Mouse (Mus musculus): ENCODE data around the gene Cnksr3. TPM values are rescaled to one million over a fixed set of nuclear protein-coding genes. Genes with fewer than 3 reads are reported as not detected.

Cnksr3 gene
- total RNA-seq, 2 experiments from 2014 or later, result 20.0 to 20.8 TPM

DNA sequence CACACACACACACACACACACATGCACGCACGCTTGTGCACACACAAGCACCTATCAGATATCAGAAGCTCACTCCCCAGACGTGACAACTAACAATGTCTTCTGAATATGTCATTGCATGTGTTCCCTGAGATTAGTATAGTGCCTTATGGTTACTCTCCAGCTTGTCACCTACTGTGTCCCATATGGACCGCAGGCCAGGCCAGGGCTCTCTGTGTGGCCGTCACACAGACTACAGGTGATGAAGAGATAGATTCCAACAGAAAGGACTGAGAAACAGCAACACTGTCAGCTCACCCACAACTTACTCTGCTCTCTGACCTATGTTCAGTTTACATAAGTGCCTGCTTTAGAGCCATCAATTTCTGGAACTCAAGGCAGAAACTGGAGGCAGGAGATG is 57.2 kb downstream of the Cnksr3 start:
- intact Hi-C loops (cut with DNase I), result loop anchor here (5.0 kb wide), 1 partner anchor 52 kb away; no protein-coding TSS in a partner anchor
- no peak for DNase-seq (ENCODE audit: low spot score)

DNA sequence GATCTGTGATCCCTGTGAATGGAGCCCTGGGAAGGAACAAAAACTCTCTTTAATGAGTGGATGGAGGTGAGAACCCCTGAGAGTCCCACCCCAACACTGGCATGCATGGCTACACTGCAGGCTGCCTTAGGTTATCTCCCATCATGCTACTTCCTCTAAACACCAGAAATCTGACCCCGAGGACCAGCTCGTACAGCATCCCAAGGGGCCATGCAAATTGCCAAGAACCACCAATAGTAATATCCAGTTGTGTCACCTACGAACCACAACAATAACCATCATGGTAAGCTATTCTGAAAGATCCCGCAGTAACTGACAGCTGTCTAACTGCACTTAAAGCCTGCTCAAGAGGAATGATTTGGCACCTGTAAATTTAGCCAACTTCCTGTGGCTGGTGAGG is 59.1 kb downstream of the Cnksr3 start:
- intact Hi-C loops (cut with DNase I), result no loop called here
- DNase-seq (ENCODE audit: low spot score), result no peak

DNA sequence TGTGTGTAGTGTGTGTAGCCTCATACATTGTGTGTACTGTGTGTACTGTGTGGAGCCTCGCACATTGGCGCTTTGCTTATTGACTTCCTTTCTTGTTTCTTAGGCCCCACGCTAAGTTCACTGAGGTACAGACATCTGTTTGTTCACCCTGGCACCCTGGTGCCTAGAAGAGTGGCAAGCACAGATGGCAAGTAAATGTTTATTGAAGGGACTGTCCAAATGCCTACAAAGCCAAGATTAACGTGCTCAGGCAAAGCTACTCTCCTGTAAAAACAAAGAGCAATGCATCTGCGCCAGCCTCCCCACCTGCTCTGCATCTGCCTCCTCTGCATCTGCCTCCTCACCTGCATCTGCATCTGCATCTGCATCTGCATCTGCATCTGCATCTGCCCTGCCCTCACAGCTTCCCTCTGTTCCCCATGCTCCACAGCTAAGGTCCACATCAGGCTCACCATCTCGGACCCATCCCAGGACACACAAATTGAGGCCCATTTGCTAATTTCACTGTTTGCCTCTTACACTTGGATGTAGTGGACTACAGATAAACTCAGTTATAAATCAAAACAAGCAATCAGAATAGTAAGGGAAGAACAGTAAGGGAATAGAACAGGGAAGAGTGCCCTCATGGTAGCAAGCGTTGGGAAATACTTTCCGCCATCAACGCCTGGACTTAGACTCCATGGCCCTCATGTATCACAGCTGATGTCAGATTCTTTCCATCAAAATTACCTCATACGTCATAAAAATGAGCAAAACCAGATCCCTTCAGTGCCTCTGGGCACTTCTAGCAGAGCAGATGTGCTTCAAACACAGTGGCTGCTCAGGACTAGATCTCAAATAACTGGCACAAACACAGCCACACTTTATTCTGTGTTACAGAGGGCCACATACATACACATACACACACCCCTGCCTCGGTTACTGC is 62.1 kb downstream of the Cnksr3 start:
- intact Hi-C loops (cut with DNase I), result no loop called here
- no peak for DNase-seq (ENCODE audit: low spot score)

DNA sequence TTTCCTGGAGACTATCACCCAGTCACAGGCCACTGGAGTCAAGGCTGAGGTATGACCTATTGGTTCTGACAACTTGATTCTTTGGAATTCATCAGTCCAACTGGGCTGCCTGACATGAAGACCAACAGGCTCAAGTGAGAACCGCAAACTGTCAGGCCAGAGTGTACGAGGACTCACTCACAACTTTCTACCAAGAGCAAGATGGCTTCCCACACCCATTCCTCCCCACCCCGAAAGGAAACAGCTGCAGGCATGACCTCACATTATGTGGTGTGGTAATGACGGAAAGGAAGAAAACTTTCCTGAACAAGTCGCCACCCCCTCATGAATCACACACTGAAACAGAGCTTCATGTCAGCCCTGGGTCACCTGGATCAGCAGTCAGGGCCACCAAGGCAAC is 66.4 kb downstream of the Cnksr3 start:
- no peak for DNase-seq (ENCODE audit: low spot score)
- intact Hi-C loops (cut with DNase I), result loop anchor here (2.0 kb wide), 1 partner anchor 27 kb away; no protein-coding TSS in a partner anchor

- DNase-seq (ENCODE audit: low spot score), result no peak
- intact Hi-C loops (cut with DNase I), result loop anchor here (2.0 to 5.0 kb wide), 2 partner anchors 25 to 68 kb away; partner anchors contain the start of gene Cnksr3
Observed at GRCm38 (mm10) chr10:7144081-7144783, 67.8 kb downstream of the Cnksr3 start.

GRCm38 (mm10) chr10:7142287-7142686 is 69.8 kb downstream of the Cnksr3 start:
- DNase-seq (ENCODE audit: low spot score), result no peak
- intact Hi-C loops (cut with DNase I), result loop anchor here (5.0 kb wide), 1 partner anchor 70 kb away; the partner anchor contains the start of gene Cnksr3

- DNase-seq (ENCODE audit: low spot score), result no peak
- intact Hi-C loops (cut with DNase I), result loop anchor here (5.0 kb wide), 1 partner anchor 72 kb away; the partner anchor contains the start of gene Cnksr3
Observed at GRCm38 (mm10) chr10:7140282-7140681, 71.8 kb downstream of the Cnksr3 start.

DNA sequence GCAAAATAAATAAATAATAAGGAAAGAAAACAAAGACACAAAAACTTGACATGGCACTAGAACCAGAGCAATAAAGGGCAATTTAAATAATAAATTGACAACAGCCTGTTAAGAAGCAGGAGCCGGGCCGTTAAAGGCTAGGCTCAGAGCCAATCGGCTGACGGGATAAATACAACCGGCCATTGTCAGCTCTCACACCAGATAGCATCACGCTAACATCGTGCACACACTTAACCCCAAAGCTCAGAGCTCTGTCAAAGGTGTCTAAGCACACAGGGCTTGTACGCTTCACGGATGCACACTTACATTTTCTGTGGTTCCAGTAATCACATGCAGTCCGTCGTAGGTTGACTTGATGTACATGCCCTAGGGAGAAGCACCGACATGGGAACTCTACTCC is 74.0 kb downstream of the Cnksr3 start:
- intact Hi-C loops (cut with DNase I), result no loop called here
- DNase-seq (ENCODE audit: low spot score), result no peak

- intact Hi-C loops (cut with DNase I), result no loop called here
- no peak for DNase-seq (ENCODE audit: low spot score)
Observed at GRCm38 (mm10) chr10:7135751-7136150, 76.3 kb downstream of the Cnksr3 start.

DNA sequence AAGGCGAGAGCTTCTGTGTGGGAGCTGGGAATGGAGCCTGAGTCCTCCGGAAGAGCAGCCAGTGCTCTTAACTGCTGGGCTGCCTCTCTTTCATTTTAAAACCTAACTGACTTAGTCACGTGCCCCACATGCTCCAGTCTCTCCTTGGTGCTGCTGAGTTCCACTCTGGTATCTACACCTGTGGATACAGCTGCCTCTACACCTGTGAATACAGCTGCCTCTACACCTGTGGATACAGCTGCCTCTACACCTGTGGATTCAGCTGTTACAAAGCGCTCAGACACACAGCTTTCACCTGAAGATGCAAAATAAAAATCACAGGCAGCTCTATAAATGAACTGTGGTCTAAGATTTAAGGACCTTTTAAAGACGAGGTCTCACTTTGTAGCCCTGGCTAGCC is 79.0 kb downstream of the Cnksr3 start:
- intact Hi-C loops (cut with DNase I), result no loop called here
- DNase-seq (ENCODE audit: low spot score), result no peak

DNA sequence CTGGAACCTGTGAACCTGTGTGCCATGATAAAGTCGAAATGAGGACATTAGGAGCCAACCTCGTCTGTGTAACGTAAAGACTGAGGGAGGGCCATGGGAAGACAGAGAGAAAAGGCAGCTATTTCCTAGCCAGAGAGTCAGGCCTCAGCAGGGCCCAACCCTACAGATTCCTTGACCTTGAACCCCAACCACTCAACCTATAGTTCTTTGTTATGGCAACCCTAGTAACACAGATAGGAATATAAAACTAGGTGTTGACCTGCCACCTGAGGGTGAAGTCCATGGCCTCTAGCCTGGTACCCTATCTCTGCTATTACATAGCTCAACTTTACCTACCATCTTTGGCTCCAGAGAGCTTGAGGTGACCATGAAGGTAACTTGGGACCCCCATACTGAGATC is 80.6 kb downstream of the Cnksr3 start:
- intact Hi-C loops (cut with DNase I), result no loop called here
- no peak for DNase-seq (ENCODE audit: low spot score)

- intact Hi-C loops (cut with DNase I), result no loop called here
- no peak for DNase-seq (ENCODE audit: low spot score)
Observed at GRCm38 (mm10) chr10:7127828-7128227, 84.2 kb downstream of the Cnksr3 start.

DNA sequence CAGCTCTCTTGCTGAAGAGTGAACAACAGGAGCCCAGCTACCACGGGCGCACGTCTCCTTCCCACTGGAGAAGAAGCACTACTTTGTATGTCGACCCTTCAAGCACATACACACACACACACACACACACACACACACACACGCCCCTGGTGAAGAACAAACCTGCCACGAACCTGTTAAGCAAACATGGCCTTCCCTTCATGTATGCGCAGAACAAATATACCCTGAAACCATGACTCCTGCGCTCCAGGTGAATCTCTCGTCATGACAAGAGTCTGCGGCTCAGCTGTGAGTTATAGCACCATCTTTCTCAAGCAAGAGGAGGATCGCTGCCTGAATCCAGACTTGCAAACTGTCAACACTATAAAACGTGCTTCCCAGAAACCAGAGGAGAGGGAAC is 85.2 kb downstream of the Cnksr3 start:
- intact Hi-C loops (cut with DNase I), result no loop called here
- no peak for DNase-seq (ENCODE audit: low spot score)

- no peak for DNase-seq (ENCODE audit: low spot score)
- intact Hi-C loops (cut with DNase I), result no loop called here
Observed at GRCm38 (mm10) chr10:7126287-7126686, 85.8 kb downstream of the Cnksr3 start.

- intact Hi-C loops (cut with DNase I), result no loop called here
Observed at GRCm38 (mm10) chr10:7124993-7125392, 87.0 kb downstream of the Cnksr3 start.

DNA sequence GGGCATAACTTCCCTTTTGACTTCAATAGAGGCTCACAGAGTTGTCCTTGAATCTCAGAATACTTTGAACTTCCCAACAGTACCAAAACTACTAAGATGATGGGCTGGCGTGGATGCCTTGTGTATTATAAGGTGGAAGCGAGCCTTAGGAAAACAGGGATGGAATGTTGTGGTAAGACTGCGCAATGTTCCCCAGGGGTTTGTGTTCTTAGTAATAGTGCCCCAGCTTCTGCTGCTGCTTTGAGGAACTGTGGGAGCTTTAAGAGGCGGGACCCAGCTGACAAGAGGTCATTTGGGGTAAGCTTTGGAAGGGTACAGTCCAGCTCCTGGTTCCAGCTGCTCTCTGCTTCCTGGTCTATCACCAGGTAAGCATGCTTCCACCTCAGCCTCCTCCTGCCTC is 89.7 kb downstream of the Cnksr3 start:
- intact Hi-C loops (cut with DNase I), result no loop called here
- no peak for DNase-seq (ENCODE audit: low spot score)

More at GRCm38 (mm10) chr10:7124993-7125392, 87.0 kb downstream of the Cnksr3 start:
- DNase-seq (ENCODE audit: low spot score), result no peak

DNA sequence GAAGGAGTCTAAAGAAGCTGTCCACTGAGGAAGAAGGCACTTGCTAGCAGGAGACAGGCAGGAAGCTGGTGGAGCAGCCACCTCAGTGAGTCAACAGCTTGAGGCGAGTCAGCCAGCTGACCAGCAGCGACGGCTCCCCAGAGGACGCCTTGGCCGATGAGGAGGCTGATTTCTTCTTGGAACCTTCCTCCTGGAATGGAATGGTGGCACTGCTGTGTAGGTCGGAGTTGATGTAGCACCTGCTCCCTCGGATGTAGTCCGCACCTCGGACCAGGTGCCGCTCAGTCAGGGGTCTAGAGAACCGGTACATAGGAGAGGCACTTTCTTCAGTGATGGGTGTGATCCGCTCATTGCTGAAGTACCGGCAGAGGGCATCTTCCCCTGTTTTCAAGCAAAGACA is 91.8 kb downstream of the Cnksr3 start:
- no peak for DNase-seq (ENCODE audit: low spot score)
- intact Hi-C loops (cut with DNase I), result no loop called here

DNA sequence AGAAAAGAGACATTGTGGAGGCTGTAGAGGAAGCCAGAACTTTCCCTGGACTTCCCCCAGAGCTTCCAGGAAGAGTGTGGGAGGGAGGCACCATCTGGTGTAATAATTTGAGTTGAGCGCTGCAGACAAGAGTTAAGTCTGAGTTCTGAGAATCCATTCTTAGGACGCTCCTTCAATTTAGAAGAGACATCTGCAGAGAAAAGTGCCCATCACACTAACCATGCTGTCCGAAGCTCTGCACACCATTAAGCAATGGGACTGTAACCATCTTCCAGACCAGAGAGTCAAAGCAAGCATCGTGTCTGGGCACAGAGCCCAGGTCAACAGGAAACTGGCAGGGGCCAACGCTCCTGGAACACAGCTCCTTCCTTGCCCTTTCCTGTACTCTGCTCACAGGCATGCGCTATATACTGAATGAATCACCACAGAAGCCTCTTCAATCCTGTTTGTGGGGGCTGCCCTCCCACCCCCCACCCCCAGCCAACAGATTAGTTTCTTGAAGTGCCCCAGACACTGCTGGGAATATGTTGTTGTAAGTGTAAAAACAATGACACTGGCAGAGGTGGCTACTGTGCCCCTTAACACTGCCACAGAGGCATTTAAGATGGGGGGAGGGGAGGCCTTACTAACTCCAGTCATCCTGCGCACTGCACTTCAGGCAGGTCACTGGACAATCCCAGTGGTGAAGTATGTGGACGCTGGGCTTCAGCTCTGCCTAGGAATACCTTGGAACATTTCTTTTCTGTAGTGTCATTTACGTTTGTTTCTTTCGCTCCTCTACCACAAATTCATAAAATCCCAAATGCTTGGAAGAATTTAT is 93.6 kb downstream of the Cnksr3 start:
- intact Hi-C loops (cut with DNase I), result loop anchor here (2.0 to 5.0 kb wide), 2 partner anchors 26 to 94 kb away; partner anchors contain the start of gene Cnksr3
- DNase-seq (ENCODE audit: low spot score), result peak; percentile 70

DNA sequence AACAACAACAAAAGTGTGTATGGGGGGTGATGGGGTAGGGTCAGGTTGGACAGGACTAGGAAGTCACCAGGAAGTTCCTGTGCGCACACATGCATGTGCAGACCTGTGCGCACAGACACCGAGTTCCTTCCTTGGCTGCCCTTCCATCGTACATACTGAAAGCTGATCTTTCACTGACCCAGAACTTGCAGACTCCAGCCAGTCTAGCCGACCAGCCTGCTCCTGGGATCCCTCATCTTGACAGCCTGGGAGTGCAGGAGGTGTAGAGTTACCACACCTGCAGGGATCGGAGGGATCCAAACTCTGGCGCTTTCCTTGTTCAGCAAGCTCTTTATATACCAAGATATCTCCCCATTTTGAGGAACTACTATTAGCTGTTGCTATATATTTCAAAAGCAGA is 94.3 kb downstream of the Cnksr3 start:
- no peak for DNase-seq (ENCODE audit: low spot score)
- intact Hi-C loops (cut with DNase I), result loop anchor here (2.0 to 5.0 kb wide), 2 partner anchors 27 to 95 kb away; partner anchors contain the start of gene Cnksr3

GRCm38 (mm10) chr10:7114796-7115195 is 97.2 kb downstream of the Cnksr3 start:
- DNase-seq (ENCODE audit: low spot score), result no peak
- intact Hi-C loops (cut with DNase I), result loop anchor here (5.0 kb wide), 1 partner anchor 98 kb away; the partner anchor contains the start of gene Cnksr3
